Mouse (Mus musculus) bone marrow macrophage, adult 2 months (primary cell): Measurements from ENCODE around the gene Dnajc3.

Experiments used
- CTCF ChIP-seq: IDR thresholded peaks from 2 replicates; pipeline ENCODE4 v1.5.1; 2012; ENCODE audit warnings: low read depth, mild to moderate bottlenecking, low read length, moderate library complexity
- POLR2A ChIP-seq: IDR thresholded peaks from 2 replicates; pipeline ENCODE4 v1.6.1; 2012; ENCODE audit warnings: mild to moderate bottlenecking, low read depth, low read length, borderline replicate concordance

- TF ChIP-seq CTCF (no peak), POLR2A (no peak)
These were observed 71.8 kb downstream of the Dnajc3 start for GRCm38 (mm10) chr14:119009531-119009930.
